Mouse (Mus musculus) testis, adult 2 months (tissue): ENCODE measurements at regions not wholly inside any gene's neighbourhood (a gene's known extent, or its start where the extent isn't known, plus 50 kb on each side); places are given as distances from the start of the nearest gene placed in this dataset.

Experiments
- CTCF ChIP-seq: fragments of 200-500 bp; IDR thresholded peaks from 2 replicates; pipeline ENCODE4 v1.5.1; 2012; ENCODE audit warnings: low read depth, mild to moderate bottlenecking, inconsistent platforms, low read length, moderate library complexity; ENCODE audit not compliant: control insufficient read depth, insufficient read depth, insufficient replicate concordance
- POLR2A ChIP-seq: fragments of 200-500 bp; IDR thresholded peaks from 2 replicates; pipeline ENCODE4 v1.6.1; 2012; ENCODE audit warnings: low read depth, mild to moderate bottlenecking, inconsistent platforms, low read length, moderate library complexity; ENCODE audit not compliant: control insufficient read depth

- no peak for TF ChIP-seq CTCF
- no peak for TF ChIP-seq POLR2A
These were observed 292.6 kb upstream of the Tle4 start for GRCm38 (mm10) chr19:14890241-14891089.
